Mouse (Mus musculus) cerebellum, adult 9-11 months (tissue): ENCODE data around the gene Smim24.
A peak's percentile ranks its signal among the peaks of the same experiment; 100 is the strongest.

Experiments
- DNase-seq: peaks from one replicate; pipeline ENCODE4 v3.0.0; 2022

The Smim24 gene

GRCm38 (mm10) chr10:81392781-81393185, at the start of gene Smim24:
Gene Smim24, plus strand, starts transcription at chr10:81393051.
- no peak for DNase-seq

- DNase-seq = peak; percentile 36
Measured at GRCm38 (mm10) chr10:81344421-81345161, 48.3 kb upstream of the Smim24 start.

- DNase-seq = peak; percentile 35
Measured at GRCm38 (mm10) chr10:81345162-81345534, 47.7 kb upstream of the Smim24 start.

GRCm38 (mm10) chr10:81346453-81347067, 46.3 kb upstream of the Smim24 start:
- DNase-seq = peak; percentile 46

- no peak for DNase-seq
Measured at GRCm38 (mm10) chr10:81349146-81349545, 43.7 kb upstream of the Smim24 start.

- DNase-seq = no peak
Measured at GRCm38 (mm10) chr10:81349961-81350350, 42.9 kb upstream of the Smim24 start.

GRCm38 (mm10) chr10:81350351-81351063, 42.3 kb upstream of the Smim24 start, which contains the start of gene Hmg20b:
Gene Hmg20b, minus strand, starts transcription at chr10:81350480.
- DNase-seq = peak; percentile 99

- DNase-seq = peak; percentile 50
Measured at GRCm38 (mm10) chr10:81351678-81352291, 41.1 kb upstream of the Smim24 start.

GRCm38 (mm10) chr10:81354738-81355477, 37.9 kb upstream of the Smim24 start:
- peak; percentile 38 for DNase-seq

- DNase-seq = no peak
Measured at GRCm38 (mm10) chr10:81355533-81355932, 37.3 kb upstream of the Smim24 start.

- DNase-seq = no peak
Measured at GRCm38 (mm10) chr10:81356352-81356990, 36.4 kb upstream of the Smim24 start.

- peak; percentile 90 for DNase-seq
Measured at GRCm38 (mm10) chr10:81356991-81357844, 35.6 kb upstream of the Smim24 start, which contains the start of gene Mfsd12. Gene Mfsd12, plus strand, starts transcription at chr10:81357491.

- no peak for DNase-seq
Measured at GRCm38 (mm10) chr10:81358209-81358608, 34.6 kb upstream of the Smim24 start.

- no peak for DNase-seq
Measured at GRCm38 (mm10) chr10:81358841-81359240, 34.0 kb upstream of the Smim24 start.

- no peak for DNase-seq
Measured at GRCm38 (mm10) chr10:81360721-81361120, 32.1 kb upstream of the Smim24 start.

GRCm38 (mm10) chr10:81362336-81362949, 30.4 kb upstream of the Smim24 start:
- DNase-seq = no peak

GRCm38 (mm10) chr10:81363436-81364346, 29.2 kb upstream of the Smim24 start:
- DNase-seq = no peak

- no peak for DNase-seq
Measured at GRCm38 (mm10) chr10:81364666-81365065, 28.2 kb upstream of the Smim24 start.

- no peak for DNase-seq
Measured at GRCm38 (mm10) chr10:81365073-81365472, 27.8 kb upstream of the Smim24 start.
